Mouse (Mus musculus): ENCODE measurements around the gene Ccdc155. TPM values are rescaled to one million over a fixed set of nuclear protein-coding genes. Genes with fewer than 3 reads are reported as not detected.
"Not testable (repeated sequence)": the region's sequence is repeated elsewhere in the genome, so short reads cannot be mapped to it uniquely, and the experiment has no call there.

Ccdc155 gene
- total RNA-seq, 2 experiments from 2014 or later: not detected

- intact Hi-C loops (cut with DNase I): no loop called here
- no peak for DNase-seq
These were observed 36.8 kb downstream of the Ccdc155 start for GRCm38 (mm10) chr7:45167761-45168445.

- intact Hi-C loops (cut with DNase I): no loop called here
- DNase-seq: no peak
These were observed 37.7 kb downstream of the Ccdc155 start for GRCm38 (mm10) chr7:45166950-45167401.

- intact Hi-C loops (cut with DNase I): no loop called here
- no peak for DNase-seq
These were observed 39.0 kb downstream of the Ccdc155 start for GRCm38 (mm10) chr7:45165701-45166100.

GRCm38 (mm10) chr7:45164833-45165232 lies 39.9 kb downstream of the Ccdc155 start:
- DNase-seq: no peak
- intact Hi-C loops (cut with DNase I): loop anchor here (5.0 kb wide), 1 partner anchor 132 kb away; no protein-coding TSS in a partner anchor

GRCm38 (mm10) chr7:45163735-45164490 lies 40.8 kb downstream of the Ccdc155 start, which contains the start of gene Slc17a7:
Gene Slc17a7, plus strand, starts transcription at chr7:45163949.
- intact Hi-C loops (cut with DNase I): loop anchor here (5.0 kb wide), 1 partner anchor 133 kb away; no protein-coding TSS in a partner anchor
- no peak for DNase-seq

GRCm38 (mm10) chr7:45162996-45163615 lies 41.6 kb downstream of the Ccdc155 start:
- DNase-seq: no peak
- intact Hi-C loops (cut with DNase I): loop anchor here (1.0 to 5.0 kb wide), 2 partner anchors 35 to 134 kb away; no protein-coding TSS in a partner anchor

- no peak for DNase-seq
- intact Hi-C loops (cut with DNase I): loop anchor here (1.0 to 5.0 kb wide), 2 partner anchors 36 to 135 kb away; no protein-coding TSS in a partner anchor
These were observed 42.1 kb downstream of the Ccdc155 start for GRCm38 (mm10) chr7:45162551-45162950.

GRCm38 (mm10) chr7:45161612-45162473 lies 42.8 kb downstream of the Ccdc155 start:
- DNase-seq: peak; percentile 93 to 95
- intact Hi-C loops (cut with DNase I): loop anchor here (1.0 to 5.0 kb wide), 2 partner anchors 36 to 135 kb away; no protein-coding TSS in a partner anchor

- intact Hi-C loops (cut with DNase I): loop anchor here (5.0 kb wide), 1 partner anchor 136 kb away; no protein-coding TSS in a partner anchor
- DNase-seq: no peak
These were observed 43.8 kb downstream of the Ccdc155 start for GRCm38 (mm10) chr7:45160866-45161265.

GRCm38 (mm10) chr7:45160316-45160800 lies 44.3 kb downstream of the Ccdc155 start:
- no peak for DNase-seq
- intact Hi-C loops (cut with DNase I): loop anchor here (5.0 kb wide), 1 partner anchor 137 kb away; no protein-coding TSS in a partner anchor

- no peak for DNase-seq
- intact Hi-C loops (cut with DNase I): no loop called here
These were observed 45.7 kb downstream of the Ccdc155 start for GRCm38 (mm10) chr7:45158991-45159390.

GRCm38 (mm10) chr7:45157459-45157858 lies 47.2 kb downstream of the Ccdc155 start:
- DNase-seq: no peak
- intact Hi-C loops (cut with DNase I): no loop called here

GRCm38 (mm10) chr7:45156206-45156605 lies 48.5 kb downstream of the Ccdc155 start:
- intact Hi-C loops (cut with DNase I): no loop called here
- no peak for DNase-seq

- DNase-seq: no peak
- intact Hi-C loops (cut with DNase I): no loop called here
These were observed 49.1 kb downstream of the Ccdc155 start for GRCm38 (mm10) chr7:45155590-45155989.

GRCm38 (mm10) chr7:45154993-45155514 lies 49.6 kb downstream of the Ccdc155 start:
- intact Hi-C loops (cut with DNase I): no loop called here
- peak; percentile 55 to 80 for DNase-seq

- peak; percentile 98 for DNase-seq
- intact Hi-C loops (cut with DNase I): no loop called here
These were observed 50.3 kb downstream of the Ccdc155 start, which contains the start of the genes Pih1d1 and Aldh16a1 for GRCm38 (mm10) chr7:45154096-45154992. Gene Pih1d1, plus strand, starts transcription at chr7:45154303. Gene Aldh16a1, minus strand, starts transcription at chr7:45154584.

- intact Hi-C loops (cut with DNase I): no loop called here
- DNase-seq: no peak
These were observed 51.1 kb downstream of the Ccdc155 start for GRCm38 (mm10) chr7:45153586-45153985.

GRCm38 (mm10) chr7:45153052-45153451 lies 51.6 kb downstream of the Ccdc155 start:
- intact Hi-C loops (cut with DNase I); DNase-seq: not testable (repeated sequence)
